Mouse (Mus musculus): ENCODE results near the gene Slc17a9. TPM values are rescaled to one million over a fixed set of nuclear protein-coding genes. Genes with fewer than 3 reads are reported as not detected.
"Not testable (repeated sequence)": the region's sequence is repeated elsewhere in the genome, so short reads cannot be mapped to it uniquely, and the experiment has no call there.

Gene Slc17a9
- polyA plus RNA-seq, 1 experiment from 2014 or later = 0.88 TPM

GRCm38 (mm10) chr2:180710276-180711155 is 14.5 kb upstream of the Slc17a9 start:
- H3K27me3 ChIP-seq (ENCODE audit: insufficient read depth, low read length) = no peaks in the 10 kb centered on the region
- 1% methylated on average over 64 of the region's 64 CpGs for whole genome bisulfite sequencing
- ATAC-seq (ENCODE audit: insufficient read depth) (peak; percentile 75; the same call in 1 of the 2 replicates), DNase-seq (peak; percentile 23)
- H3K27ac ChIP-seq (ENCODE audit: low read depth) = peak overlapping the region; percentile 88
- peaks cover 12% of the 10 kb centered on the region; the same call in 1 of the 2 replicates for H3K4me1 ChIP-seq (ENCODE audit: insufficient read depth)
- peak overlapping the region; percentile 61 for H3K4me2 ChIP-seq
- H3K9ac ChIP-seq = peak overlapping the region; percentile 99
- H3K36me3 ChIP-seq (ENCODE audit: insufficient read depth) = peaks cover 26% of the 10 kb centered on the region
- H3K4me3 ChIP-seq (ENCODE audit: low read depth, low read length) = peak overlapping the region; percentile 99
- TF ChIP-seq CTCF (IDR thresholded peaks at IDR 0.05; ENCODE audit: low read depth) = no peak
- H3K9me3 ChIP-seq (ENCODE audit: low read depth, low read length) = no peaks in the 10 kb centered on the region

- peak overlapping the region; percentile 99 for H3K4me3 ChIP-seq (ENCODE audit: low read depth, low read length)
- H3K9me3 ChIP-seq (ENCODE audit: low read depth, low read length) = no peaks in the 10 kb centered on the region
- no peaks in the 10 kb centered on the region for H3K27me3 ChIP-seq (ENCODE audit: insufficient read depth, low read length)
- peaks cover 24% of the 10 kb centered on the region for H3K36me3 ChIP-seq (ENCODE audit: insufficient read depth)
- ATAC-seq (ENCODE audit: insufficient read depth) = no peak
- H3K9ac ChIP-seq = peak overlapping the region; percentile 99
- no peak overlapping the region for H3K27ac ChIP-seq (ENCODE audit: low read depth)
- 65% methylated on average over 4 of the region's 4 CpGs for WGBS
- H3K4me1 ChIP-seq (ENCODE audit: insufficient read depth) = peaks cover 12% of the 10 kb centered on the region; the same call in 1 of the 2 replicates
- H3K4me2 ChIP-seq = peak overlapping the region; percentile 61
- TF ChIP-seq CTCF (IDR thresholded peaks at IDR 0.05; ENCODE audit: low read depth) = no peak
- no peak for DNase-seq
Measured at GRCm38 (mm10) chr2:180711527-180711926, 13.5 kb upstream of the Slc17a9 start.

GRCm38 (mm10) chr2:180712037-180712689 is 12.9 kb upstream of the Slc17a9 start:
- H3K9me3 ChIP-seq (ENCODE audit: low read depth, low read length) = no peaks in the 10 kb centered on the region
- no peak for DNase-seq
- 90% methylated on average over 5 of the region's 5 CpGs for WGBS
- TF ChIP-seq CTCF (IDR thresholded peaks at IDR 0.05; ENCODE audit: low read depth) = no peak
- ATAC-seq (ENCODE audit: insufficient read depth) = no peak
- no peak overlapping the region for H3K9ac ChIP-seq
- no peak overlapping the region for H3K27ac ChIP-seq (ENCODE audit: low read depth)
- H3K4me3 ChIP-seq (ENCODE audit: low read depth, low read length) = no peak overlapping the region
- H3K27me3 ChIP-seq (ENCODE audit: insufficient read depth, low read length) = no peaks in the 10 kb centered on the region
- no peak overlapping the region for H3K4me2 ChIP-seq
- H3K36me3 ChIP-seq (ENCODE audit: insufficient read depth) = peaks cover 29% of the 10 kb centered on the region
- peaks cover 12% of the 10 kb centered on the region; the same call in 1 of the 2 replicates for H3K4me1 ChIP-seq (ENCODE audit: insufficient read depth)

- not testable (repeated sequence) for DNase-seq; ATAC-seq (ENCODE audit: insufficient read depth); H3K9ac ChIP-seq; H3K27ac ChIP-seq (ENCODE audit: low read depth); H3K27me3 ChIP-seq (ENCODE audit: insufficient read depth, low read length); H3K9me3 ChIP-seq (ENCODE audit: low read depth, low read length); H3K4me2 ChIP-seq; H3K4me3 ChIP-seq (ENCODE audit: low read depth, low read length); H3K4me1 ChIP-seq (ENCODE audit: insufficient read depth)
- WGBS = 88% methylated on average over 5 of the region's 5 CpGs
- peaks cover 61% of the 10 kb centered on the region for H3K36me3 ChIP-seq (ENCODE audit: insufficient read depth)
Measured at GRCm38 (mm10) chr2:180722748-180723147, 2.3 kb upstream of the Slc17a9 start.

- Histone ChIP-seq H3K27me3 (ENCODE audit: insufficient read depth, low read length) (no peaks in the 10 kb centered on the region), H3K9ac (no peak overlapping the region), H3K9me3 (ENCODE audit: low read depth, low read length) (no peaks in the 10 kb centered on the region), H3K4me2 (no peak overlapping the region), H3K4me3 (ENCODE audit: low read depth, low read length) (no peak overlapping the region), H3K4me1 (ENCODE audit: insufficient read depth) (no peaks in the 10 kb centered on the region; the same call in 1 of the 2 replicates), H3K36me3 (ENCODE audit: insufficient read depth) (peaks cover 52% of the 10 kb centered on the region), H3K27ac (ENCODE audit: low read depth) (no peak overlapping the region)
- TF ChIP-seq CTCF (IDR thresholded peaks at IDR 0.05; ENCODE audit: low read depth) = no peak
- 53% methylated on average over 2 of the region's 2 CpGs for WGBS
- DNase-seq (no peak), ATAC-seq (ENCODE audit: insufficient read depth) (no peak)
Measured at GRCm38 (mm10) chr2:180723865-180724264, 1.2 kb upstream of the Slc17a9 start.

GRCm38 (mm10) chr2:180725414-180725778 is 333 bp downstream of the Slc17a9 start:
- Histone ChIP-seq H3K36me3 (ENCODE audit: insufficient read depth) (peaks cover 38% of the 10 kb centered on the region), H3K4me3 (ENCODE audit: low read depth, low read length) (peak overlapping the region; percentile 11; the same call in 1 of the 2 replicates), H3K27ac (ENCODE audit: low read depth) (no peak overlapping the region), H3K9me3 (ENCODE audit: low read depth, low read length) (no peaks in the 10 kb centered on the region), H3K4me1 (ENCODE audit: insufficient read depth) (no peaks in the 10 kb centered on the region; the same call in 1 of the 2 replicates), H3K9ac (peak overlapping the region; percentile 31; the same call in 1 of the 2 replicates), H3K4me2 (peak overlapping the region; percentile 54), H3K27me3 (ENCODE audit: insufficient read depth, low read length) (no peaks in the 10 kb centered on the region)
- peak; percentile 11; the same call in 1 of the 2 replicates for ATAC-seq (ENCODE audit: insufficient read depth)
- 3% methylated on average over 5 of the region's 6 CpGs for WGBS
- no peak for TF ChIP-seq CTCF (IDR thresholded peaks at IDR 0.05; ENCODE audit: low read depth)
- no peak for DNase-seq
